Mouse (Mus musculus) forebrain, embryonic 10.5 days (tissue): ENCODE measurements around the gene Shisal2b. TPM values are rescaled to one million over a fixed set of nuclear protein-coding genes. Genes with fewer than 3 reads are reported as not detected.

Experiments used
- DNase-seq: peaks from one replicate; pipeline ENCODE4 v3.0.0-alpha.2; 2017; ENCODE audit warnings: low spot score; ENCODE audit errors: extremely low spot score
- H3K27ac ChIP-seq: fragments of 300-500 bp; sonication (generic); 2 replicates; pipeline ENCODE4 v1.5.1; 2016; ENCODE audit warnings: mild to moderate bottlenecking
- H3K27me3 ChIP-seq: fragments of 300-500 bp; sonication (generic); 2 replicates; pipeline ENCODE4 v1.6.1; 2016; ENCODE audit warnings: mild to moderate bottlenecking; ENCODE audit not compliant: poor library complexity, severe bottlenecking
- H3K36me3 ChIP-seq: fragments of 300-500 bp; sonication (generic); replicated peaks from 2 replicates; pipeline ENCODE4 v1.6.1; 2016; ENCODE audit warnings: mild to moderate bottlenecking, moderate library complexity
- H3K4me1 ChIP-seq: fragments of 300-500 bp; sonication (generic); 2 replicates; pipeline ENCODE4 v1.6.1; 2016
- H3K4me3 ChIP-seq: fragments of 300-500 bp; sonication (generic); 2 replicates; pipeline ENCODE4 v1.5.1; 2016; ENCODE audit warnings: mild to moderate bottlenecking, moderate library complexity
- H3K9me3 ChIP-seq: fragments of 300-500 bp; sonication (generic); 2 replicates; pipeline ENCODE4 v1.6.1; 2016; ENCODE audit warnings: mild to moderate bottlenecking, moderate library complexity
- WGBS: fragments of 180-500 bp; shearing (Covaris S2); methylation state at CpG from one replicate; pipeline ENCODE4 v1.1.7; 2016; 5-methylcytosine and 5-hydroxymethylcytosine counted together
- polyA plus RNA-seq: library from polyadenylated mRNA; unstranded; fragments of >200 nt; fragmentation: Nextera tagmentation; extraction: Ambion mirVana; gene quantifications from 2 replicates; pipeline ENCODE4 v1.2.1, GENCODE M21; 2016

Gene Shisal2b
- polyA plus RNA-seq, 1 experiment from 2014 or later, result 0.71 TPM

DNA sequence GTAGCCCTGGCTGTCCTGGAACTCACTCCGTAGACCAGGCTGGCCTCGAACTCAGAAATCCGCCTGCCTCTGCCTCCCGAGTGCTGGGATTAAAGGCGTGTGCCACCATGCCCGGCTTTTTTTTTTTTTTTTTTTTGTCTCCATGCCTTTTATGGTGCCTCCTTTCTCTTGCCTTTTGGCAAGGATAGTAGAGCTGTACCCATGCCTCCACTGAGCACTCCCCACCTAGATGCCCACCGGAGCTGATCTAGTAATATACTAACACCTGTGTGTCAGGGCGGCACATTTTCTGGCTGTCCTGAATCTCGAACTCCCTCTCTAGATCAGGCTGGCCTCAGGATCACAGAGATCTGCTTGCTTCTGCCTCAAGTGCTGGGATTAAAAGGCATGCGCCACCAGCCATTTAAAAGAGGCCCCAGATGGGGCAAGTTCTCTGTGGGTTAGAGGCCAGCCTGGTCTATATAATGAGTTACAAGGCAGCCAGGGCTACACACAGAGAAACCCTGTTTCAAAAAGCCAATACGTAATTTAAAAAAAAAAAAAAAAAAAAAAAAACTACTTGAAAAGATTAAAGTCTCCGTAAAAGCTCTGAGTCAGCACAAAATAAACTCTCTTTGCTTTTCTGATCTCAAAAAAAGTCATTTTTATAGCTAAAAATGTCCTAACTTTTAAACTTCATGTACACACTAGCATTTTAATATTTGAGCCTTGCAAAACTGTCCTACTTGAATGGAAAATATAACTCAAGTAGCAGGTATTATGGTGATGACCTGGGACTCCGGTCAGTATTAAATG is 20.2 kb downstream of the Shisal2b start:
- H3K4me3 ChIP-seq, result no peak overlapping the region
- DNase-seq, result no peak
- H3K4me1 ChIP-seq, result no peaks in the 10 kb centered on the region
- WGBS, result 89% methylated on average over 11 of the region's 13 CpGs
- no peaks in the 10 kb centered on the region for H3K9me3 ChIP-seq
- H3K36me3 ChIP-seq, result peaks cover 4% of the 10 kb centered on the region
- H3K27ac ChIP-seq, result no peak overlapping the region
- no peaks in the 10 kb centered on the region for H3K27me3 ChIP-seq

DNA sequence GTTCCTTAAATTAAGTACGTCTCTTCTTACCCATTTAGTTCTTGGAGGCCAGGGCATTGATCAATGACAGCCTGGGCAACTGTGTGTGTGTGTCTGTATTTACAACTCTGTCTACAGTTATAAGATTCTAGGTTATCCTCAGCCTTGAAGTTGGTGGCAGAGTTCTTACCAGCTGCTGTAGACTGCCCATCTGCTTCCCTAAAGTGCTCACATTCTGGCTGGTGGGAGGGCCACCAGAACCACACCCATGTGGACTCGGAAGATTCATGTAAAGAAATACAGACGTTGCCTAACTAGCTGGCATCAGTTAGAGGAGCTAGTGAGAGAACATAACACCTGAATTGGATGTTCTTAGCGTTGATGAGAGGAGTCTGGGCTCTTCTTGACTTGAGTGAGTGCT is 21.8 kb downstream of the Shisal2b start:
- Histone ChIP-seq H3K27me3 (no peaks in the 10 kb centered on the region), H3K4me3 (no peak overlapping the region), H3K27ac (no peak overlapping the region), H3K4me1 (no peaks in the 10 kb centered on the region), H3K9me3 (no peaks in the 10 kb centered on the region), H3K36me3 (peaks cover 20% of the 10 kb centered on the region)
- DNase-seq, result no peak
- 82% methylated on average over 4 of the region's 4 CpGs for WGBS

DNA sequence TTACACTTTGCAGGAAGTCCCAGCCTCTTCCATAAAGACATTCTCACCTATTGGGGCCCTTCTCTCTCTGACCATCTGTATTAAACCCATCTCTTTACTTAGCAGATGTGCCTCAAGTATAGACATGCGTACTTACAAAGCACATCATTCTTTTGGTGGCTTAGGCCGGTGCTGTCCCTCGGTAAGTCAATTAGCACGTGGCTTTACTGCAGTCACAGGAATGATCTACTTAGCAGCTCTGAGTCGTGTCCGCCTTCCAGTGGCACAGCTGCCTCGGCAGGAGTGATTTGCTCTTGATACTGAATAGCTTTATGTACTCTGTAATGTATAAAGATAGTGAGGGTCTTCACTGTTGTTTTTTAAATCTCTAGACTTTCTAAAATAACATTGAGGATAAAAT is 26.1 kb downstream of the Shisal2b start:
- Histone ChIP-seq H3K27ac (no peak overlapping the region), H3K4me3 (no peak overlapping the region), H3K36me3 (peaks cover 59% of the 10 kb centered on the region), H3K27me3 (no peaks in the 10 kb centered on the region), H3K9me3 (no peaks in the 10 kb centered on the region), H3K4me1 (no peaks in the 10 kb centered on the region)
- no peak for DNase-seq
- WGBS, result 83% methylated on average over 7 of the region's 7 CpGs

DNA sequence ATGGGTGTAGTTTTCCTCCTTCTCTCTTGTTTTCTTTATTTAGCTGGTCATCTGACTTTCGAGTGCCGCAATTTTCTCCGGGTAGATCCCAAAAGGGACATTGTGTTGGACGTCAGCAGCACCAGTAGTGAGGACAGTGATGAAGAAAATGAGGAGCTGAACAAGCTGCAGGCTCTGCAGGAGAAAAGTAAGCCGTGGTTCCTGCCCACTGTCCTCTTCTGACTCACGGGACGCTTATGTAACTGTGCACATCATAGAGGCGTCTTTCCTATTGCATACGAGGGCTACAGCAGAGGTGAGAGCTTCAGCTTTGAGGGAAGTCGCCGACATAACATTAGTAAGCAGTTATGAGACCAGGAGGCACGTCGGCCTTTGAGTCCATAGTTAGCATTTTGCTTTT is 30.9 kb downstream of the Shisal2b start:
- Histone ChIP-seq H3K36me3 (peaks cover 92% of the 10 kb centered on the region), H3K27me3 (no peaks in the 10 kb centered on the region), H3K9me3 (peaks cover 2% of the 10 kb centered on the region; the same call in 1 of the 2 replicates), H3K27ac (no peak overlapping the region), H3K4me1 (no peaks in the 10 kb centered on the region), H3K4me3 (no peak overlapping the region)
- DNase-seq, result no peak
- WGBS, result 95% methylated on average over 13 of the region's 13 CpGs

DNA sequence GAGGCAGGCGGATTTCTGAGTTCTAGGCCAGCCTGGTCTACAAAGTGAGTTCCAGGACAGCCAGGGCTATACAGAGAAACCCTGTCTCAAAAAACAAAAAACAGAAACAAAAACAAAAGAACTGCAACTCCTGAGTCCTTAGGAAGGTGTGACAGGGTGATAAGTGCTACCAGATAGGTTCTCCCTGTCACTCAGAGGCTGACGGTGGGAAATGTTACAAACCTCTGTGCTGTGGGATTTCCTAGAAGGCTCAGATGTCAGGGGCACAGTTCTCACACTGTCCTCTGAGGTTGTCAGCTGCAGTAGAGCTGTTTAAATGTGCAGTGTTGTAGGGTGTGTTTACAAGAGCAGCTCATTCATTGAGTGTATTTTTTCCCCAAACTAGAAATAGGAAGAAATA is 38.2 kb downstream of the Shisal2b start:
- WGBS, result 92% methylated on average over 2 of the region's 2 CpGs
- H3K4me1 ChIP-seq, result peaks cover 12% of the 10 kb centered on the region
- peaks cover 50% of the 10 kb centered on the region for H3K36me3 ChIP-seq
- no peak overlapping the region for H3K4me3 ChIP-seq
- no peak for DNase-seq
- H3K9me3 ChIP-seq, result peaks cover 9% of the 10 kb centered on the region
- no peak overlapping the region for H3K27ac ChIP-seq
- no peaks in the 10 kb centered on the region for H3K27me3 ChIP-seq

DNA sequence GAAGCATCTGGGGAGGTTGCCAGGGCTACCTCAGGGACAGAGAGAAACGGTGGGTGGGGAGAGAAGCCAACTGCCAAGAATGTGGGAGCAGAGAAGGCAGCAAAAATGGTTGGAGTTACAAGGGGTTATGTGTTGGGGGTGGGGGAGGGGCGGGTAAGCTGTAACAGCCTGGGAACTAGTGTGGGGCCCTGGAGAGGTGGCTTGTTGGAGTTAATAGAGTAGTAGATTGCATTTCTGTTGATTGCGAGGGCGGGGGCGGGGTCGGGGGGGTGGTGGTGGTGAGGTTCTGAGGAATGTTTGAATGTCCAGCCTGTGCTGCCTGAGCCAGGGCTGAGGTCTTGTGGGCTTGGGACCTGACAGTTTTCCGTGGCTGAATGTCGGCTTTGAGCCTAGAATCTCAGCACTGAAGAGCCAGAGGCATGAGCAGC is 41.3 kb downstream of the Shisal2b start:
- Histone ChIP-seq H3K4me1 (peaks cover 36% of the 10 kb centered on the region), H3K4me3 (no peak overlapping the region), H3K9me3 (peaks cover 3% of the 10 kb centered on the region), H3K27me3 (no peaks in the 10 kb centered on the region), H3K36me3 (peaks cover 32% of the 10 kb centered on the region), H3K27ac (peak overlapping the region; percentile 35; the same call in 1 of the 2 replicates)
- peak; percentile 27 for DNase-seq
- 28% methylated on average over 8 of the region's 8 CpGs for WGBS

DNA sequence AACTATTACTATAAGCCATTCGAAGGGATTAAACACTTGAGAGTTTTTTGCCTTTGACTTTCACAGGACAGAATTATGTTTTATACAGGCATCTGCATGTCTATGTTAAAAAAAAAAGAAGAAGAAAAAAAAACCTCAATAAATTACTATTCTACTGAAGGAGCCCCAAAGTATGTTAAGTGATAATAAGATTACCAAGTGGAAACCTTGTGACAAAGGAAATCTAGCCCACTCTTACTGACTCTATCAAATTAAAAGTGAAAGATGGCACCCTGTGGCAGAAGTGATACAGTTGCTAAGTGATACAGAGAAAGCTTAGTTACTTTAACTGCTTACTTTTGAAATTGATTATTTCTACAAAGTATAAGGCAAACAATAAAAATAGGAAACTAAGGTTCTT is 41.8 kb downstream of the Shisal2b start:
- Histone ChIP-seq H3K36me3 (peaks cover 27% of the 10 kb centered on the region), H3K27me3 (no peaks in the 10 kb centered on the region), H3K4me1 (peaks cover 36% of the 10 kb centered on the region), H3K9me3 (peaks cover under 1% of the 10 kb centered on the region; the same call in 1 of the 2 replicates), H3K27ac (no peak overlapping the region), H3K4me3 (no peak overlapping the region)
- DNase-seq, result no peak
- WGBS, result 93% methylated on average over 1 of the region's 1 CpGs

DNA sequence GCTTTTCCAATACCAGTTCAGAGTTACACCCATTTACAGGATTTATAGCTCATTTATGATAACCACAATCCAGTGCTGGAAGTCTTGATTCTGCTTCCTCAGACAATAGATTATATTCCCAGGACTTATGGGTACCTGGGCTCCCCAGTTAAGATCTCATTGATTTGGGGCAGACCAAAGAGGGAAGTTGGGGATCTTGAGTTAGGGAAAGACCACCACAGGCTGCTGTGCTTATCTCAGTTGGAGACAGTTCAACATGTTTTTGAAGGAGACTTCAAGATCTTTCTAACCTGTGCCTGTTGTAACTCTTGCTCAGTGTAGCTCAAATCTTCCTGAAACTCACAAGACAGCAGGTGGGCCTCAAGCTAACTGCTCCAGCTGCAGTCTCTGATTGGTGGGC is 42.5 kb downstream of the Shisal2b start:
- H3K4me3 ChIP-seq, result no peak overlapping the region
- peaks cover 37% of the 10 kb centered on the region for H3K4me1 ChIP-seq
- H3K36me3 ChIP-seq, result peaks cover 25% of the 10 kb centered on the region
- no peaks in the 10 kb centered on the region for H3K9me3 ChIP-seq
- no peaks in the 10 kb centered on the region for H3K27me3 ChIP-seq
- no peak overlapping the region for H3K27ac ChIP-seq
- DNase-seq, result no peak

DNA sequence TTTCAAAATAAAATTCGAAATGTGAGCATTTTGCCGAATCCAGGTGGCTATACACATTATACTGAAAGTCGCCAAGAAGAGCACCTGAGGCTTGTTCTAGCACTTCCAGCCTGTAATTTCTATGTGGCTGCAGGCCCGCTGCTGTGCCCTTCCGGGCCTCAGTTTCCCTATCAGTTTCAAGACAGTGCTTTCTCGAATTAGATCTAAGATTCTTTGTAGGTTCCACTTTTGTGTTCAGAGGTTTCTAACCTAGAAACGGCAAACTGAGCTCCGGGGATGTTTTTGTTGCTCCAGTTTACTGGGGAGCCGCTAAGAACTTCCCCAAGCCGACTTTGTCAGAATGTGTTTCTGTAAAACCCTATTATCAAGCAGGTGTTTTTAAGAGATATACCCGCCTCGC is 46.0 kb downstream of the Shisal2b start:
- peak overlapping the region; percentile 84 for H3K4me3 ChIP-seq
- peaks cover 20% of the 10 kb centered on the region for H3K36me3 ChIP-seq
- no peak for DNase-seq
- H3K27me3 ChIP-seq, result no peaks in the 10 kb centered on the region
- H3K27ac ChIP-seq, result peak overlapping the region; percentile 98
- H3K9me3 ChIP-seq, result no peaks in the 10 kb centered on the region
- 67% methylated on average over 12 of the region's 12 CpGs for WGBS
- H3K4me1 ChIP-seq, result peaks cover 40% of the 10 kb centered on the region

DNA sequence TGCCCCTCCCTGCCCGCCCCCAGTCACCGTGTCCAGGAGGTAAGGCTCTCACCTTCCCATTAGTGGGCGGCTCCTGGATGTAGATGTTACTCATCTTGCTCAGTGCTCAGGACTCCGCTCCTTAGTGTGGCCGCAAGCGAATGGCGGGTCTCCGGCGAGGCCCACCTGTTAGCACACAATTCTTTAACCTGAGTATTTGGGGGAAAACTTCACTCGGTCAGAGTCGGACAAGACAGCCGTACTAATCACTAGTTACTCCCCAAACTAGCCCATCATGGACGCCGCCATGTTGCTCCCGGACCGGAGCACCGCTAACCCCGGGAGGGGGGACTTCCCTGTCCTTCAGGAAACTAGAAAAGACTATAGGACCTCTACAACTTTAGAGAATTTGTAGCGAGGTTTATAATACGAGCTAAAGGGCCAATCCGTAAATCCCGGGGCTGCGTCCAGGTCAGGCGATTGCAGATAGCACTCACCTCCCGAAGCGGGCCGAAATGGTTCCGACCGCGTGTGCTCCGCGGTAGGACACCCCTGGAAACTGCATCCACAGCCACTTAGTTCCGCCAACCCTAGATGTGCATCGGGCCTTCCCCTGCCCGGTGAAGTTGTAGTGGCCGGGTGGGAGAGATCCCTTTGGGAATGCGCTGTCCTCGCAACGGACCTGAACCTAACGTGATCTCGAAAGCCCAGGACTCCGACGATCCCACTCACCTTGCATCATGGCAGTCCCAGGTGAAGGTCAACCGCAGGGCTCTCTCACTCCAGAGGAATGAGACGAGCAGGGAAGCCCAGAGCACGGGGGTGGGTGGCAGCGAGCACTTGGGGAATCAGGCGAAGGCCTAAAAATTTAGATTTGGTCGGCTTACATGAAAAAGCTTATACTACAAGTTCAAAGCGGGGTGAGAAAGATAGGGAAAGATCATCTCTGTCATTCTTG is 46.8 kb downstream of the Shisal2b start, which contains the start of gene Cwc27:
Gene Cwc27 (minus strand): TSS at position 508 of the 937 bp plus-strand sequence.
- Histone ChIP-seq H3K4me1 (peaks cover 32% of the 10 kb centered on the region), H3K27ac (peak within 1 kb of the TSS; percentile 98), H3K36me3 (peaks cover 20% of the 10 kb centered on the region), H3K27me3 (no peaks in the 10 kb centered on the region), H3K9me3 (no peaks in the 10 kb centered on the region), H3K4me3 (peak within 1 kb of the TSS; percentile 84)
- under 1% methylated on average over 50 of the region's 50 CpGs for WGBS
- peak; percentile 84 for DNase-seq

DNA sequence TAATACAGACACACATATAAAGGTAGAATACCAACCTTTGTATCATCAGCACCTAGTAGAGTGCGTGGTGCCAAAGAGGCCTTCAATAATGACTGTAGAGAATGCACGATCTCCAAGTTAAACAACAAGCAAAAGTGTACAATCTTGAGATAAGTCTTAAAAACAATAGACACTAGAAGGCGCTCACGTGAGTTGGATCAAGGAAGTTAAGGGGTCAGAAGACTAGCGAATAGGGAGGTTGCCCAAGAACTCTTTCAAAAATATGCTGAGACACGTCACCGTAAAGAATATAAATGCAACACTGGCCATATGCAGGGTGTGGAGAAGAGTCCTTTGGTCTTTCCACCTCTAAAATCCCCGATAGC is 47.4 kb downstream of the Shisal2b start:
- 8% methylated on average over 8 of the region's 8 CpGs for WGBS
- DNase-seq, result no peak
- H3K27ac ChIP-seq, result peak overlapping the region; percentile 98
- H3K9me3 ChIP-seq, result no peaks in the 10 kb centered on the region
- H3K4me1 ChIP-seq, result peaks cover 32% of the 10 kb centered on the region
- H3K36me3 ChIP-seq, result peaks cover 20% of the 10 kb centered on the region
- H3K27me3 ChIP-seq, result no peaks in the 10 kb centered on the region
- H3K4me3 ChIP-seq, result peak overlapping the region; percentile 84

DNA sequence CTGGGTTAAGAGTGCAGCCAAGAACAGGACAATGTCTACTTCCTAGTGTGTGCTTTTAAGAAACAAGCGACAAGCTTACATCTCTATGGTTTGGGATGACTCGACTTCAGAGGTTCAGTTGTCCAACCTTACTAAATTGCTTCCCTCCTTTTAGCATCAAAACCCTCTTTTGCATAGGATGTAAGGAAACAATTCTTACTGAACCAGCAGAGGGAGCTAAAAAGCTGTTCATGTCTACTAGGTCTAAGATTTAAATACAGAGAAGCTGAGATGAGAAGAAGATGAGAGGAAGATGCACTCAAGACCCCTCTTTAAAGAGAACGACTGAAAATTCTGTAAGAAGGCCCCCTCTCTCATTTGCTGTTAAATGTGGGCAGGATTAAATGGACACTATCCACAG is 58.0 kb downstream of the Shisal2b start:
- no peaks in the 10 kb centered on the region for H3K9me3 ChIP-seq
- no peak overlapping the region for H3K27ac ChIP-seq
- H3K4me3 ChIP-seq, result no peak overlapping the region
- DNase-seq, result no peak
- no peaks in the 10 kb centered on the region for H3K27me3 ChIP-seq
- 59% methylated on average over 3 of the region's 3 CpGs for WGBS
- H3K36me3 ChIP-seq, result peaks cover 42% of the 10 kb centered on the region
- H3K4me1 ChIP-seq, result no peaks in the 10 kb centered on the region
